Mouse (Mus musculus) liver, adult 2 months (tissue): Measurements from ENCODE around the gene Anapc10. TPM values are rescaled to one million over a fixed set of nuclear protein-coding genes. Genes with fewer than 3 reads are reported as not detected.
"Not testable (repeated sequence)": the region's sequence is repeated elsewhere in the genome, so short reads cannot be mapped to it uniquely, and the experiment has no call there.

Experiments used
- DNase-seq: peaks from one replicate; pipeline ENCODE4 v3.0.0-alpha.2; 2011; ENCODE audit warnings: low read depth, low spot score; ENCODE audit errors: extremely low read depth
- H3K27ac ChIP-seq: fragments of 200-500 bp; replicated peaks from 2 replicates; pipeline ENCODE4 v1.5.1; 2012; ENCODE audit warnings: low read depth, mild to moderate bottlenecking, control low read depth, inconsistent platforms, low read length; ENCODE audit not compliant: insufficient read depth
- H3K27me3 ChIP-seq: fragments of 200-500 bp; 2 replicates; pipeline ENCODE4 v1.6.1; 2012; ENCODE audit warnings: mild to moderate bottlenecking, moderate library complexity, low read length, inconsistent platforms; ENCODE audit not compliant: control insufficient read depth, insufficient read depth
- H3K36me3 ChIP-seq: fragments of 200-500 bp; 2 replicates; pipeline ENCODE4 v1.6.1; 2012; ENCODE audit warnings: low read length, inconsistent platforms; ENCODE audit not compliant: control insufficient read depth, insufficient read depth
- H3K4me1 ChIP-seq: fragments of 200-500 bp; 2 replicates; pipeline ENCODE4 v1.6.1; 2011; ENCODE audit warnings: low read length; ENCODE audit not compliant: control insufficient read depth, insufficient read depth
- H3K4me3 ChIP-seq: fragments of 200-500 bp; 2 replicates; pipeline ENCODE4 v1.5.1; 2011; ENCODE audit warnings: low read depth, mild to moderate bottlenecking, control low read depth, low read length, moderate library complexity; ENCODE audit not compliant: insufficient read depth
- H3K79me2 ChIP-seq: fragments of 200-500 bp; 2 replicates; pipeline ENCODE4 v1.6.1; 2012; ENCODE audit warnings: inconsistent platforms, mild to moderate bottlenecking, low read length, moderate library complexity; ENCODE audit not compliant: control insufficient read depth, insufficient read depth
- H3K9ac ChIP-seq: fragments of 200-500 bp; 2 replicates; pipeline ENCODE4 v1.6.1; 2012; ENCODE audit warnings: low read depth, mild to moderate bottlenecking, control low read depth, inconsistent platforms, low read length
- CTCF ChIP-seq: fragments of 200-500 bp; IDR thresholded peaks from 2 replicates; pipeline ENCODE4 v1.5.1; 2011; ENCODE audit warnings: low read depth, low read length, control low read depth
- POLR2A ChIP-seq: fragments of 200-500 bp; IDR thresholded peaks from 2 replicates; pipeline ENCODE4 v1.6.1; 2011; ENCODE audit warnings: low read length, control low read depth; ENCODE audit not compliant: insufficient read depth; ENCODE audit errors: extremely low read depth
- WGBS: fragments of 180-500 bp; shearing (Covaris S2); methylation state at CpG from one replicate; pipeline ENCODE4 v1.1.7; 2018; 5-methylcytosine and 5-hydroxymethylcytosine counted together
- polyA plus RNA-seq: library from polyadenylated mRNA; depleted of rRNA; stranded (reverse); fragments of >200 nt; gene quantifications from 2 replicates; pipeline ENCODE4 v1.2.3, GENCODE M21; 2012
- total RNA-seq: library from RNA; depleted of rRNA; stranded (reverse); fragments of >200 nt; gene quantifications from 2 replicates; pipeline ENCODE4 v1.2.3, GENCODE M21; 2014

The Anapc10 gene
- total and polyA plus RNA-seq, 2 experiments, result 0.55 to 1.9 TPM

GRCm38 (mm10) chr8:79680965-79681364 is 30.7 kb upstream of the Anapc10 start:
- no peak overlapping the region for H3K9ac ChIP-seq
- 30% methylated on average over 2 of the region's 2 CpGs for WGBS
- H3K27ac ChIP-seq, result no peak overlapping the region
- H3K27me3 ChIP-seq, result no peaks in the 10 kb centered on the region
- H3K79me2 ChIP-seq, result no peaks in the 10 kb centered on the region
- peak; percentile 10 for DNase-seq
- no peak overlapping the region for H3K4me3 ChIP-seq
- peaks cover 20% of the 10 kb centered on the region for H3K36me3 ChIP-seq
- TF ChIP-seq POLR2A (no peak), CTCF (no peak)
- peaks cover 3% of the 10 kb centered on the region; the same call in 1 of the 2 replicates for H3K4me1 ChIP-seq

- H3K4me3 ChIP-seq, H3K27me3 ChIP-seq, H3K4me1 ChIP-seq, H3K27ac ChIP-seq, H3K79me2 ChIP-seq, H3K9ac ChIP-seq, DNase-seq: not testable (repeated sequence)
- peaks cover 58% of the 10 kb centered on the region for H3K36me3 ChIP-seq
- 91% methylated on average over 5 of the region's 5 CpGs for WGBS
Measured at GRCm38 (mm10) chr8:79685927-79686326, 25.7 kb upstream of the Anapc10 start.

- 85% methylated on average over 2 of the region's 2 CpGs for WGBS
- Histone ChIP-seq H3K4me1 (no peaks in the 10 kb centered on the region), H3K36me3 (peaks cover 57% of the 10 kb centered on the region), H3K27ac (no peak overlapping the region), H3K4me3 (no peak overlapping the region), H3K9ac (no peak overlapping the region), H3K27me3 (no peaks in the 10 kb centered on the region), H3K79me2 (no peaks in the 10 kb centered on the region)
- DNase-seq, result no peak
- TF ChIP-seq POLR2A (no peak), CTCF (no peak)
Measured at GRCm38 (mm10) chr8:79692531-79692930, 19.1 kb upstream of the Anapc10 start.

GRCm38 (mm10) chr8:79706687-79707086 is 4.9 kb upstream of the Anapc10 start:
- H3K9ac ChIP-seq, result no peak overlapping the region
- no peak for DNase-seq
- no peak overlapping the region for H3K27ac ChIP-seq
- peaks cover 15% of the 10 kb centered on the region; the same call in 1 of the 2 replicates for H3K79me2 ChIP-seq
- no peaks in the 10 kb centered on the region for H3K27me3 ChIP-seq
- TF ChIP-seq POLR2A (no peak), CTCF (no peak)
- H3K4me3 ChIP-seq, result no peak overlapping the region
- peaks cover 45% of the 10 kb centered on the region for H3K36me3 ChIP-seq
- H3K4me1 ChIP-seq, result peaks cover 5% of the 10 kb centered on the region; the same call in 1 of the 2 replicates
- WGBS, result 91% methylated on average over 3 of the region's 3 CpGs

- Histone ChIP-seq H3K27ac (no peak overlapping the region), H3K27me3 (no peaks in the 10 kb centered on the region), H3K4me3 (no peak overlapping the region), H3K9ac (no peak overlapping the region), H3K4me1 (peaks cover 5% of the 10 kb centered on the region; the same call in 1 of the 2 replicates), H3K36me3 (peaks cover 12% of the 10 kb centered on the region), H3K79me2 (peaks cover 5% of the 10 kb centered on the region; the same call in 1 of the 2 replicates)
- WGBS, result 36% methylated on average over 6 of the region's 6 CpGs
- TF ChIP-seq POLR2A (no peak), CTCF (no peak)
- no peak for DNase-seq
Measured at GRCm38 (mm10) chr8:79712676-79713075, 1.1 kb downstream of the Anapc10 start.

GRCm38 (mm10) chr8:79721537-79721936 is 9.9 kb downstream of the Anapc10 start:
- H3K27me3 ChIP-seq, result no peaks in the 10 kb centered on the region
- no peaks in the 10 kb centered on the region for H3K79me2 ChIP-seq
- no peaks in the 10 kb centered on the region for H3K4me1 ChIP-seq
- H3K9ac ChIP-seq, result no peak overlapping the region
- no peak overlapping the region for H3K4me3 ChIP-seq
- TF ChIP-seq POLR2A, result no peak
- TF ChIP-seq CTCF, result no peak
- no peak overlapping the region for H3K27ac ChIP-seq
- DNase-seq, result no peak
- peaks cover 36% of the 10 kb centered on the region for H3K36me3 ChIP-seq
